Mouse (Mus musculus) lung, adult 2 months (tissue): ENCODE measurements around the gene Mrln.

Source experiments
- CTCF ChIP-seq: fragments of 200-500 bp; IDR thresholded peaks from 2 replicates; pipeline ENCODE4 v1.5.1; 2011; ENCODE audit warnings: mild to moderate bottlenecking, low read length, control low read depth; ENCODE audit not compliant: insufficient read depth
- POLR2A ChIP-seq: fragments of 200-500 bp; IDR thresholded peaks from 2 replicates; pipeline ENCODE4 v1.6.1; 2011; ENCODE audit warnings: low read depth, mild to moderate bottlenecking, control low read depth, low read length, borderline replicate concordance; ENCODE audit errors: extremely low read depth

- TF ChIP-seq POLR2A (no peak), CTCF (no peak)
Observed at GRCm38 (mm10) chr10:70196666-70197065, 7.8 kb upstream of the Mrln start.
